In the genomic region with DNA sequence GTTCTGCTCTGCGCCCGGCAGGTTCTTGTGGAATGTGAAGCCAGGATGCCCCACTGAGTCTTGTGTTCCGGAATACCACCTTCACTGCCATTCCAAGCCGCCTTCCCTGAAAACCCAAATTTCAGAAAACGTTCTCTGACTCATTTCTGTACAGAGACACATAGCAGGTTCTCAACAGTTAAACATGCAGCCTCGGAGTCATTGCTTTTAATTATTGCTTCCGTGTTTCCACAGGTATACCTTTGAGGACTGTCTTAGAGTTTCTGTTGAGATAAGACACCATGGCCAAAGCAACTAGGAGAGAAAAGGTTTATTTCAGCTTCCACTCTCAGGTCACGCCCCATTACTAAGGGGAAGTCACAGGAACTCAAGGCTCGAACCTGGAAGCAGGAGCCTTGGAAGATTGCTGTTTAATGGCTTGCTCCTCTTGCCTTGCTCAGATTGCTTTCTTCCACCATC, we compare ENCODE assay signal across 8 mouse cellular contexts. TPM values are rescaled to one million over a fixed set of nuclear protein-coding genes. Genes with fewer than 3 reads are reported as not detected.
DNase-seq lines count a peak whose midpoint lies in the region; ATAC-seq and TF ChIP-seq lines count a peak whose summit lies in the region.

No protein-coding gene starts in this region.

- H3K9me3 ChIP-seq in heart, embryonic 15.5 days (replicated peaks): no peaks in the 10 kb centered on the region
- no peaks in the 10 kb centered on the region for H3K9me3 ChIP-seq in hindbrain, embryonic 13.5 days
- no peaks in the 10 kb centered on the region for H3K9me3 ChIP-seq in midbrain, embryonic 11.5 days (ENCODE audit: control insufficient read depth, low read length)

- H3K4me2 ChIP-seq in heart, embryonic 15.5 days: peak overlapping the region; percentile 89
- peak overlapping the region; percentile 80 for H3K4me2 ChIP-seq in hindbrain, embryonic 13.5 days
- H3K4me2 ChIP-seq in midbrain, embryonic 11.5 days: peak overlapping the region; percentile 59

- ATAC-seq in heart, embryonic 15.5 days (replicated peaks; ENCODE audit: insufficient number of reproducible peaks, insufficient read depth, low FRiP score, low read depth): no peak
- ATAC-seq in Patski: peak; percentile 55
- peak; percentile 16; the same call in 1 of the 2 replicates for ATAC-seq in hindbrain, embryonic 13.5 days (ENCODE audit: low FRiP score)
- ATAC-seq in midbrain, embryonic 11.5 days (ENCODE audit: low FRiP score): no peak

- POLR2A ChIA-PET in Patski (lab: Charles Lee): interaction anchor here (0.5 kb wide), 1 partner anchor 135 kb away, joined by 8 read pairs; no protein-coding TSS in a partner anchor

- no peak for TF ChIP-seq CTCF in Patski (IDR thresholded peaks at IDR 0.05)

- WGBS in heart, embryonic 15.5 days: 20% methylated on average over 9 of the region's 9 CpGs
- 22% methylated on average over 9 of the region's 9 CpGs for WGBS in hindbrain, embryonic 13.5 days
- 27% methylated on average over 9 of the region's 9 CpGs for WGBS in midbrain, embryonic 11.5 days

- H3K27me3 ChIP-seq in heart, embryonic 15.5 days: no peaks in the 10 kb centered on the region
- H3K27me3 ChIP-seq in Patski: no peaks in the 10 kb centered on the region
- H3K27me3 ChIP-seq in hindbrain, embryonic 13.5 days: no peaks in the 10 kb centered on the region
- H3K27me3 ChIP-seq in midbrain, embryonic 11.5 days (ENCODE audit: control insufficient read depth, insufficient read depth, low read length): no peaks in the 10 kb centered on the region

- peak overlapping the region; percentile 86 for H3K4me3 ChIP-seq in heart, embryonic 15.5 days
- H3K4me3 ChIP-seq in hindbrain, embryonic 13.5 days: peak overlapping the region; percentile 74
- peak overlapping the region; percentile 53 for H3K4me3 ChIP-seq in midbrain, embryonic 11.5 days (ENCODE audit: low read depth, low read length)

- no peak for DNase-seq in heart, adult 11 months
- DNase-seq in Patski (ENCODE audit: low read depth, low spot score): no peak
- peak; percentile 85 for DNase-seq in midbrain, embryonic 11.5 days (ENCODE audit: low spot score, missing footprints)
- no peak for DNase-seq in spleen, adult 12 weeks (ENCODE audit: low spot score)
- no peak for DNase-seq in adrenal gland, postnatal 14 days
- DNase-seq in retina, postnatal 1 day: no peak

- in situ Hi-C loops in Patski (cut with MboI; ENCODE audit: low pct_unique_long_range_greater_than_20kb): no loop called here

- CTCF ChIA-PET in Patski (lab: Charles Lee): no interaction called here

- H3K9ac ChIP-seq in heart, embryonic 15.5 days: peak overlapping the region; percentile 85
- H3K9ac ChIP-seq in hindbrain, embryonic 13.5 days: peak overlapping the region; percentile 82
- H3K9ac ChIP-seq in midbrain, embryonic 11.5 days (ENCODE audit: low read length): peak overlapping the region; percentile 73

- H3K4me1 ChIP-seq in heart, embryonic 15.5 days (replicated peaks): peaks cover 17% of the 10 kb centered on the region
- peaks cover 20% of the 10 kb centered on the region for H3K4me1 ChIP-seq in hindbrain, embryonic 13.5 days (replicated peaks)
- H3K4me1 ChIP-seq in midbrain, embryonic 11.5 days (ENCODE audit: control insufficient read depth, insufficient read depth, low read length): peaks cover 8% of the 10 kb centered on the region

- peak overlapping the region; percentile 58 for H3K27ac ChIP-seq in heart, embryonic 15.5 days
- H3K27ac ChIP-seq in hindbrain, embryonic 13.5 days: peak overlapping the region; percentile 79
- H3K27ac ChIP-seq in midbrain, embryonic 11.5 days (ENCODE audit: low read depth, low read length): no peak overlapping the region

- peaks cover 5% of the 10 kb centered on the region; the same call in 1 of the 2 replicates for H3K36me3 ChIP-seq in heart, embryonic 15.5 days
- peaks cover 13% of the 10 kb centered on the region for H3K36me3 ChIP-seq in hindbrain, embryonic 13.5 days
- no peaks in the 10 kb centered on the region; the same call in 1 of the 2 replicates for H3K36me3 ChIP-seq in midbrain, embryonic 11.5 days (ENCODE audit: control insufficient read depth, insufficient read depth, low read length)

RNA-seq across cellular contexts. Expression of a gene that starts 0.5 kb away (rescaled TPM):
- polyA plus RNA-seq in heart, embryonic 15.5 days (2015; fragmentation: Nextera tagmentation; extraction: Ambion mirVana): 30.7 and 33.9 TPM in 2 replicates
- polyA plus RNA-seq in Patski (2021): 41.4 TPM
- 38.4 and 39.4 TPM in 2 replicates for polyA plus RNA-seq in hindbrain, embryonic 13.5 days (2015; fragmentation: Nextera tagmentation; extraction: Ambion mirVana)
- polyA plus RNA-seq in midbrain, embryonic 11.5 days (2014; fragmentation: Nextera tagmentation; extraction: Ambion mirVana): 62.1 and 67.1 TPM in 2 replicates
- 23.2 and 23.6 TPM in 2 replicates for total RNA-seq in adrenal gland, postnatal 14 days (2021)

RNA-seq across cellular contexts. Expression of a gene that starts 34.5 kb away (rescaled TPM):
- 0.45 and 0.57 TPM in 2 replicates for polyA plus RNA-seq in heart, embryonic 15.5 days (2015; fragmentation: Nextera tagmentation; extraction: Ambion mirVana)
- polyA plus RNA-seq in Patski (2021): 0.09 TPM
- polyA plus RNA-seq in hindbrain, embryonic 13.5 days (2015; fragmentation: Nextera tagmentation; extraction: Ambion mirVana): 0.04 and 0.18 TPM in 2 replicates
- polyA plus RNA-seq in midbrain, embryonic 11.5 days (2014; fragmentation: Nextera tagmentation; extraction: Ambion mirVana): 0.40 and 0.62 TPM in 2 replicates
- not detected in 2 replicates for total RNA-seq in adrenal gland, postnatal 14 days (2021)

Comparison
In these comparisons a context has a peak if more than half of its experiments do, and no peak if none do; other contexts are left out.
1. ATAC-seq: peak in Patski (single experiment) and hindbrain, embryonic 13.5 days (single experiment); none in heart, embryonic 15.5 days (single experiment) and midbrain, embryonic 11.5 days (single experiment).
2. Peak in every context shown above with its lines, with median percentiles within 50 percentile points of each other: H3K4me2 ChIP-seq, H3K4me3 ChIP-seq and H3K9ac ChIP-seq.